Mouse (Mus musculus): Measurements from ENCODE around the gene Mfsd14a. TPM values are rescaled to one million over a fixed set of nuclear protein-coding genes. Genes with fewer than 3 reads are reported as not detected.
"Not testable (repeated sequence)": the region's sequence is repeated elsewhere in the genome, so short reads cannot be mapped to it uniquely, and the experiment has no call there.

The Mfsd14a gene
- polyA plus RNA-seq, 1 experiment = 0.52 TPM

GRCm38 (mm10) chr3:116656184-116656965, 6.1 kb downstream of the Mfsd14a start:
- H3K4me3 ChIP-seq (replicated peaks) = no peak overlapping the region
- H3K36me3 ChIP-seq (ENCODE audit: control insufficient read depth) = peaks cover 15% of the 10 kb centered on the region
- H3K9me3 ChIP-seq (ENCODE audit: control insufficient read depth, low read length) = no peaks in the 10 kb centered on the region
- TF ChIP-seq TAL1 (IDR thresholded peaks at IDR 0.05; ENCODE audit: low read length) (no peak), GATA1 (IDR thresholded peaks at IDR 0.05; ENCODE audit: low read length) (no peak)
- H3K27me3 ChIP-seq (ENCODE audit: control insufficient read depth) = no peaks in the 10 kb centered on the region
- H3K4me1 ChIP-seq (ENCODE audit: control insufficient read depth) = peaks cover 64% of the 10 kb centered on the region

GRCm38 (mm10) chr3:116654051-116654450, 8.4 kb downstream of the Mfsd14a start:
- not testable (repeated sequence) for H3K9me3 ChIP-seq (ENCODE audit: control insufficient read depth, low read length); H3K4me3 ChIP-seq (replicated peaks); H3K27me3 ChIP-seq (ENCODE audit: control insufficient read depth)
- peaks cover 37% of the 10 kb centered on the region for H3K36me3 ChIP-seq (ENCODE audit: control insufficient read depth)
- H3K4me1 ChIP-seq (ENCODE audit: control insufficient read depth) = peaks cover 50% of the 10 kb centered on the region

- Histone ChIP-seq H3K27me3 (ENCODE audit: control insufficient read depth) (no peaks in the 10 kb centered on the region), H3K4me1 (ENCODE audit: control insufficient read depth) (peaks cover 46% of the 10 kb centered on the region), H3K4me3 (replicated peaks) (no peak overlapping the region), H3K9me3 (ENCODE audit: control insufficient read depth, low read length) (no peaks in the 10 kb centered on the region), H3K36me3 (ENCODE audit: control insufficient read depth) (peaks cover 39% of the 10 kb centered on the region)
- no peak for TF ChIP-seq GATA1 (IDR thresholded peaks at IDR 0.05; ENCODE audit: low read length)
- TF ChIP-seq TAL1 (IDR thresholded peaks at IDR 0.05; ENCODE audit: low read length) = no peak
These were observed 9.1 kb downstream of the Mfsd14a start for GRCm38 (mm10) chr3:116653278-116653945.

- no peak for TF ChIP-seq TAL1 (IDR thresholded peaks at IDR 0.05; ENCODE audit: low read length)
- no peak for TF ChIP-seq GATA1 (IDR thresholded peaks at IDR 0.05; ENCODE audit: low read length)
- Histone ChIP-seq H3K4me3 (replicated peaks) (no peak overlapping the region), H3K36me3 (ENCODE audit: control insufficient read depth) (peaks cover 40% of the 10 kb centered on the region), H3K27me3 (ENCODE audit: control insufficient read depth) (no peaks in the 10 kb centered on the region), H3K9me3 (ENCODE audit: control insufficient read depth, low read length) (no peaks in the 10 kb centered on the region), H3K4me1 (ENCODE audit: control insufficient read depth) (peaks cover 35% of the 10 kb centered on the region)
These were observed 10.4 kb downstream of the Mfsd14a start for GRCm38 (mm10) chr3:116652033-116652446.

- Histone ChIP-seq H3K9me3 (ENCODE audit: control insufficient read depth, low read length) (no peaks in the 10 kb centered on the region), H3K4me1 (ENCODE audit: control insufficient read depth) (peaks cover 32% of the 10 kb centered on the region), H3K4me3 (replicated peaks) (no peak overlapping the region), H3K27me3 (ENCODE audit: control insufficient read depth) (no peaks in the 10 kb centered on the region), H3K36me3 (ENCODE audit: control insufficient read depth) (peaks cover 52% of the 10 kb centered on the region)
- TF ChIP-seq GATA1 (IDR thresholded peaks at IDR 0.05; ENCODE audit: low read length) (no peak), TAL1 (IDR thresholded peaks at IDR 0.05; ENCODE audit: low read length) (no peak)
These were observed 11.8 kb downstream of the Mfsd14a start for GRCm38 (mm10) chr3:116650698-116651097.

GRCm38 (mm10) chr3:116648805-116649204, 13.7 kb downstream of the Mfsd14a start:
- Histone ChIP-seq H3K4me3 (replicated peaks) (no peak overlapping the region), H3K4me1 (ENCODE audit: control insufficient read depth) (peaks cover 23% of the 10 kb centered on the region), H3K9me3 (ENCODE audit: control insufficient read depth, low read length) (no peaks in the 10 kb centered on the region), H3K36me3 (ENCODE audit: control insufficient read depth) (peaks cover 70% of the 10 kb centered on the region), H3K27me3 (ENCODE audit: control insufficient read depth) (no peaks in the 10 kb centered on the region)
- no peak for TF ChIP-seq TAL1 (IDR thresholded peaks at IDR 0.05; ENCODE audit: low read length)
- TF ChIP-seq GATA1 (IDR thresholded peaks at IDR 0.05; ENCODE audit: low read length) = no peak

DNA sequence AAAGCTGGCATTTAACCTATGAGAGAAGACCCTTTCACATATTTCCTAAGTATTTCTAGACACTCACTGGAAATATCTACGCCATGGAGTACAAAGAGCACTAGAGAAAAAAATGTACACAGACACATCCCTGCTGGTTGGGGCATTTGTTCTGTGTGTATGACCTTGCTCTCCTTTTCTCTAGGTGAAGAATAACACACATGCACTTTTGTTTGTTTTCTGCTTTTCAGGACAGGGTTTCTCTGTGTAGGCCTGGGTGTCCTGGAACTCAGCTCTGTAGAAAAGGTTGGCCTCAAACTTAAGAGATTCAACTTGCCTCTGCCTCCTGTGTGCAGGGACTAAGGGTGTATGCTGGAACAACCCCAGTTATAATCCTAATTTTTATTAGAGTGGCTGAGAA, 16.1 kb downstream of the Mfsd14a start:
- no peak for TF ChIP-seq GATA1 (IDR thresholded peaks at IDR 0.05; ENCODE audit: low read length)
- TF ChIP-seq TAL1 (IDR thresholded peaks at IDR 0.05; ENCODE audit: low read length) = no peak
- H3K4me1 ChIP-seq (ENCODE audit: control insufficient read depth) = peaks cover 12% of the 10 kb centered on the region
- no peak overlapping the region for H3K4me3 ChIP-seq (replicated peaks)
- no peaks in the 10 kb centered on the region for H3K9me3 ChIP-seq (ENCODE audit: control insufficient read depth, low read length)
- no peaks in the 10 kb centered on the region for H3K27me3 ChIP-seq (ENCODE audit: control insufficient read depth)
- peaks cover 84% of the 10 kb centered on the region for H3K36me3 ChIP-seq (ENCODE audit: control insufficient read depth)

DNA sequence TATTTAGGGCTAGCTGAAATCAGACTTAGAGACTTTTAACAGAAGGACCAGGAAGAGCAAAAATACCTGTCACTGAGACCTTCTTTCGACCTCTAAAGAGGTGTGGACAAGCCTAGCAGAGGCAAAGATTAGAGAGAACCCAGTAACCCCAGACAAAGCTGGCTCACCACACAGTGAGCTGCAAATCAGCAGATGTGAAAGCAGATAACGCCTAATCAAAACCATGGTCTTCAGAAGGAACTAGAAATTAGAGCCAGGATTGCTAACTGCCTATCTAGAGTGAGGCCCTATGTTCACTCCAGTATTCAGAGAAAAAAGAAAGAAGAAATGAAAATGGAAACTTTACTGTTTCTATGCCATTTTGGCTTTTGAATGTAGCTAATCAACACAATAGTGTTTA, 20.1 kb downstream of the Mfsd14a start:
- H3K36me3 ChIP-seq (ENCODE audit: control insufficient read depth) = peaks cover 93% of the 10 kb centered on the region
- H3K4me1 ChIP-seq (ENCODE audit: control insufficient read depth) = peaks cover 8% of the 10 kb centered on the region
- TF ChIP-seq GATA1 (IDR thresholded peaks at IDR 0.05; ENCODE audit: low read length) = no peak
- H3K4me3 ChIP-seq (replicated peaks) = no peak overlapping the region
- H3K9me3 ChIP-seq (ENCODE audit: control insufficient read depth, low read length) = no peaks in the 10 kb centered on the region
- H3K27me3 ChIP-seq (ENCODE audit: control insufficient read depth) = no peaks in the 10 kb centered on the region

- H3K27me3 ChIP-seq (ENCODE audit: control insufficient read depth) = no peaks in the 10 kb centered on the region
- no peak overlapping the region for H3K4me3 ChIP-seq (replicated peaks)
- peaks cover 96% of the 10 kb centered on the region for H3K36me3 ChIP-seq (ENCODE audit: control insufficient read depth)
- TF ChIP-seq GATA1 (IDR thresholded peaks at IDR 0.05; ENCODE audit: low read length) = no peak
- no peak for TF ChIP-seq TAL1 (IDR thresholded peaks at IDR 0.05; ENCODE audit: low read length)
- H3K4me1 ChIP-seq (ENCODE audit: control insufficient read depth) = peaks cover 8% of the 10 kb centered on the region
- H3K9me3 ChIP-seq (ENCODE audit: control insufficient read depth, low read length) = no peaks in the 10 kb centered on the region
These were observed 20.6 kb downstream of the Mfsd14a start for GRCm38 (mm10) chr3:116641811-116642371.
